Mouse (Mus musculus) stomach, postnatal 0 days (tissue): ENCODE measurements around the gene Sult4a1.

Experiments
- CTCF ChIP-seq: IDR thresholded peaks from 2 replicates; pipeline ENCODE4 v1.5.1; 2016; ENCODE audit warnings: antibody characterized with exemption, low read depth, mild to moderate bottlenecking, moderate library complexity
- EP300 ChIP-seq: optimal IDR thresholded peaks from 2 replicates; pipeline ENCODE3; 2016; ENCODE audit warnings: antibody characterized with exemption

- TF ChIP-seq CTCF: no peak
- no peak for TF ChIP-seq EP300
These were observed 9.5 kb downstream of the Sult4a1 start for GRCm38 (mm10) chr15:84096051-84096450.
